Mouse (Mus musculus): ENCODE results near the gene Gabrg3. TPM values are rescaled to one million over a fixed set of nuclear protein-coding genes. Genes with fewer than 3 reads are reported as not detected.

Gabrg3 gene
- polyA plus RNA-seq, 1 experiment from 2014 or later, result 1.2 TPM

DNA sequence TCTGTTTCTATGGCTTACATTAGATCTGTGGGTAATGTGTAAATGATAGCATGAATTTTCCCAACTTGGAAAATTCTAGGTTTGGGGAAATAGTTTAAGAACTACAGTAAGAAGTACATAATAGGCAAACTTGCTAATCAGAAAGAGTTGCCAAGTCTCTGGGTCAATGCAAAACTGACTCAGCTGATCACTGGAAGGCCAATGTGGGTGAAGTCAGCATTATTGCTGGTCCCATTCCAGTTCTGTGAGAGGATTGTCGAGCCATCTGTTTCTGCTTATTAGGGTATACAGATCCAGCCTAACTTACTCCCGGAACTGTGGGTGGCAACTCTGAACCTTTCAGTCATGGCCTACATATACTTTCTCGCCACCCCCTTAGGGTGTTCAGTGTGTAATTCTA lies 55.8 kb downstream of the Gabrg3 start:
- WGBS, result 88% methylated on average over 3 of the region's 3 CpGs
- DNase-seq (ENCODE audit: low spot score), result no peak
- H3K9me3 ChIP-seq (ENCODE audit: control insufficient read depth, low read length), result no peaks in the 10 kb centered on the region

GRCm38 (mm10) chr7:57330240-57330639 lies 56.7 kb downstream of the Gabrg3 start:
- Histone ChIP-seq H3K36me3 (ENCODE audit: control insufficient read depth, insufficient read depth, low read length) (no peaks in the 10 kb centered on the region), H3K4me1 (ENCODE audit: control insufficient read depth, insufficient read depth, low read length) (no peaks in the 10 kb centered on the region), H3K9me3 (ENCODE audit: control insufficient read depth, low read length) (no peaks in the 10 kb centered on the region), H3K4me3 (ENCODE audit: low read depth, low read length) (no peak overlapping the region), H3K4me2 (ENCODE audit: low read depth) (no peak overlapping the region), H3K27ac (ENCODE audit: low read depth, low read length) (no peak overlapping the region), H3K27me3 (ENCODE audit: control insufficient read depth, insufficient read depth, low read length) (no peaks in the 10 kb centered on the region), H3K9ac (ENCODE audit: low read length) (no peak overlapping the region)
- ATAC-seq (ENCODE audit: insufficient read depth, low FRiP score, low TSS enrichment) (no peak), DNase-seq (ENCODE audit: low spot score) (no peak)
- WGBS, result 76% methylated on average over 4 of the region's 4 CpGs

More for the DNA sequence above, 55.8 kb downstream of the Gabrg3 start:
- Histone ChIP-seq H3K4me3 (ENCODE audit: low read depth, low read length) (no peak overlapping the region), H3K9ac (ENCODE audit: low read length) (no peak overlapping the region), H3K27ac (ENCODE audit: low read depth, low read length) (no peak overlapping the region), H3K36me3 (ENCODE audit: control insufficient read depth, insufficient read depth, low read length) (no peaks in the 10 kb centered on the region), H3K4me1 (ENCODE audit: control insufficient read depth, insufficient read depth, low read length) (no peaks in the 10 kb centered on the region), H3K27me3 (ENCODE audit: control insufficient read depth, insufficient read depth, low read length) (no peaks in the 10 kb centered on the region), H3K4me2 (ENCODE audit: low read depth) (no peak overlapping the region)
- no peak for ATAC-seq (ENCODE audit: insufficient read depth, low FRiP score, low TSS enrichment)

- Histone ChIP-seq H3K4me1 (ENCODE audit: control insufficient read depth, insufficient read depth, low read length) (no peaks in the 10 kb centered on the region), H3K4me3 (ENCODE audit: low read depth, low read length) (no peak overlapping the region), H3K9me3 (ENCODE audit: control insufficient read depth, low read length) (no peaks in the 10 kb centered on the region), H3K27ac (ENCODE audit: low read depth, low read length) (no peak overlapping the region), H3K36me3 (ENCODE audit: control insufficient read depth, insufficient read depth, low read length) (no peaks in the 10 kb centered on the region), H3K9ac (ENCODE audit: low read length) (no peak overlapping the region), H3K4me2 (ENCODE audit: low read depth) (no peak overlapping the region), H3K27me3 (ENCODE audit: control insufficient read depth, insufficient read depth, low read length) (no peaks in the 10 kb centered on the region)
- ATAC-seq (ENCODE audit: insufficient read depth, low FRiP score, low TSS enrichment), result no peak
- WGBS, result 75% methylated on average over 3 of the region's 3 CpGs
- DNase-seq (ENCODE audit: low spot score), result no peak
Observed at GRCm38 (mm10) chr7:57324473-57324872, 62.5 kb downstream of the Gabrg3 start.

GRCm38 (mm10) chr7:57322086-57322485 lies 64.9 kb downstream of the Gabrg3 start:
- ATAC-seq (ENCODE audit: insufficient read depth, low FRiP score, low TSS enrichment), result no peak
- no peak overlapping the region for H3K27ac ChIP-seq (ENCODE audit: low read depth, low read length)
- WGBS, result 77% methylated on average over 1 of the region's 1 CpGs

DNA sequence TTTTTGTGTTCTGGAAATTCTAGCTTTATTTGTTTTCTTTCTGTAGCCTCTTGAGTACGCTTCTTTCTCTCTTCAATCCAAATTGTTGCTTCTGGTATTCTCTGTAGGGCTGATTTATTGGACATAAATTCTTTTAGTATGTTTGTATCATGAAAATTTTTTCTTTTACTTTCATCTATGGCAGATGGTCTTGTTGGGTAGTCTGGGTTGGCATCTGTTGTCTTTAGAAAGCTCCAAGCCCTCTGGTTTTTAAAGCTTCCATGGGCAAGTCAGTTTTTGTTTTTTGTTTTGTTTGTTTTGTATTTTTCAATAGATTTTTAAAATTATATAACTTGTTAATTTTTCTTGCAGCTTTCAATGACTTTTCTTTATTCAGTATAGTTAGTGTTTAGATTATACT lies 72.0 kb downstream of the Gabrg3 start:
- no peaks in the 10 kb centered on the region for H3K36me3 ChIP-seq (ENCODE audit: control insufficient read depth, insufficient read depth, low read length)
- no peak for ATAC-seq (ENCODE audit: insufficient read depth, low FRiP score, low TSS enrichment)
- no peak overlapping the region for H3K4me2 ChIP-seq (ENCODE audit: low read depth)
- 78% methylated on average over 1 of the region's 1 CpGs for WGBS
- no peak overlapping the region for H3K9ac ChIP-seq (ENCODE audit: low read length)
- H3K27me3 ChIP-seq (ENCODE audit: control insufficient read depth, insufficient read depth, low read length), result no peaks in the 10 kb centered on the region
- no peak overlapping the region for H3K27ac ChIP-seq (ENCODE audit: low read depth, low read length)
- H3K9me3 ChIP-seq (ENCODE audit: control insufficient read depth, low read length), result no peaks in the 10 kb centered on the region
- no peak overlapping the region for H3K4me3 ChIP-seq (ENCODE audit: low read depth, low read length)
- DNase-seq (ENCODE audit: low spot score), result no peak
- H3K4me1 ChIP-seq (ENCODE audit: control insufficient read depth, insufficient read depth, low read length), result no peaks in the 10 kb centered on the region

More at GRCm38 (mm10) chr7:57322086-57322485, 64.9 kb downstream of the Gabrg3 start:
- DNase-seq (ENCODE audit: low spot score), result no peak
- Histone ChIP-seq H3K4me1 (ENCODE audit: control insufficient read depth, insufficient read depth, low read length) (no peaks in the 10 kb centered on the region), H3K27me3 (ENCODE audit: control insufficient read depth, insufficient read depth, low read length) (no peaks in the 10 kb centered on the region), H3K4me2 (ENCODE audit: low read depth) (no peak overlapping the region), H3K9me3 (ENCODE audit: control insufficient read depth, low read length) (no peaks in the 10 kb centered on the region), H3K9ac (ENCODE audit: low read length) (no peak overlapping the region), H3K4me3 (ENCODE audit: low read depth, low read length) (no peak overlapping the region), H3K36me3 (ENCODE audit: control insufficient read depth, insufficient read depth, low read length) (no peaks in the 10 kb centered on the region)

- Histone ChIP-seq H3K4me3 (ENCODE audit: low read depth, low read length) (no peak overlapping the region), H3K9ac (ENCODE audit: low read length) (no peak overlapping the region), H3K9me3 (ENCODE audit: control insufficient read depth, low read length) (no peaks in the 10 kb centered on the region), H3K4me2 (ENCODE audit: low read depth) (no peak overlapping the region), H3K36me3 (ENCODE audit: control insufficient read depth, insufficient read depth, low read length) (no peaks in the 10 kb centered on the region), H3K27ac (ENCODE audit: low read depth, low read length) (no peak overlapping the region), H3K27me3 (ENCODE audit: control insufficient read depth, insufficient read depth, low read length) (no peaks in the 10 kb centered on the region), H3K4me1 (ENCODE audit: control insufficient read depth, insufficient read depth, low read length) (no peaks in the 10 kb centered on the region)
- DNase-seq (ENCODE audit: low spot score) (no peak), ATAC-seq (ENCODE audit: insufficient read depth, low FRiP score, low TSS enrichment) (no peak)
- 92% methylated on average over 2 of the region's 2 CpGs for WGBS
Observed at GRCm38 (mm10) chr7:57312018-57312417, 75.0 kb downstream of the Gabrg3 start.

DNA sequence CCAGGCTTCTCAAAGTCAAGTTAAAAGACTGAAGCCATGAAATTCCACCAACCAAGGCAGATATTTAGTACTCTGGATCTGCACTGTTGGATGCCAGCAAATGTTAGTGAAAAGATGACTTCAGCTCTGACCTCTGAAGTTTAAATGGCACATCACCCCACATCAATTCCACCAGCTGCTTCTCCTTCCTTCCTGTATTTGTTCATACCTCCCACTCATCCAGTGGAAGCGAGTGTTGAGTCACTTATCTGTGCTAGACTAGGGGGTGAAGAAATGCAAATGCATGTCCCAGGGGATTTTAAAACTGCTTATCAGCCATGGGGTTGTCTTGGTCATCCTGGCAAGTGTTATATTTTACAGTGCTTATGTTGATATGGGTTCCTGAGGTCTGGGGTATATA lies 79.7 kb downstream of the Gabrg3 start:
- no peaks in the 10 kb centered on the region for H3K9me3 ChIP-seq (ENCODE audit: control insufficient read depth, low read length)
- no peak overlapping the region for H3K27ac ChIP-seq (ENCODE audit: low read depth, low read length)
- no peak overlapping the region for H3K4me3 ChIP-seq (ENCODE audit: low read depth, low read length)
- H3K36me3 ChIP-seq (ENCODE audit: control insufficient read depth, insufficient read depth, low read length), result no peaks in the 10 kb centered on the region
- H3K4me2 ChIP-seq (ENCODE audit: low read depth), result no peak overlapping the region
- ATAC-seq (ENCODE audit: insufficient read depth, low FRiP score, low TSS enrichment), result no peak
- H3K9ac ChIP-seq (ENCODE audit: low read length), result no peak overlapping the region
- H3K4me1 ChIP-seq (ENCODE audit: control insufficient read depth, insufficient read depth, low read length), result no peaks in the 10 kb centered on the region
- WGBS, result 81% methylated on average over 1 of the region's 1 CpGs
- DNase-seq (ENCODE audit: low spot score), result no peak
- H3K27me3 ChIP-seq (ENCODE audit: control insufficient read depth, insufficient read depth, low read length), result no peaks in the 10 kb centered on the region

DNA sequence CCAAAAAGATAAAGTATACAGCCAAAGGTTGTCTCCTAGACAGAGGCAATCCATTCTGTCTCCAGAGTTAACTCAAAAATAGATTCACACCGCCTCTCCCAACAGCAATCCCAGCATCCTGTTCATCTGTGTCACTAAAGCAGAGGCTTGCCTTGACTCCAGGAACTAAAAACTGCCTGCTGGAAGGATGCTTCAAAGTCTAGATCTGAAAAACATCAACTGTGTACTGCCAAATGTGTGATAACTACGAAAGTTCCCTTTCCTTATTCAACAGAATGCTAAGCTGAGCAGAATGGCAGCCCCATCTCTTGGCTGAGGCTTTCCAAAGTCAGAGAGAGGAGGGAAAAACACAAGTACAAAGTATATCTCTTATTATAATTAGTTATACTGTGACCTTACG lies 90.3 kb downstream of the Gabrg3 start:
- Histone ChIP-seq H3K9me3 (ENCODE audit: control insufficient read depth, low read length) (no peaks in the 10 kb centered on the region), H3K4me2 (ENCODE audit: low read depth) (no peak overlapping the region), H3K27me3 (ENCODE audit: control insufficient read depth, insufficient read depth, low read length) (no peaks in the 10 kb centered on the region), H3K27ac (ENCODE audit: low read depth, low read length) (no peak overlapping the region), H3K4me1 (ENCODE audit: control insufficient read depth, insufficient read depth, low read length) (no peaks in the 10 kb centered on the region), H3K36me3 (ENCODE audit: control insufficient read depth, insufficient read depth, low read length) (no peaks in the 10 kb centered on the region), H3K4me3 (ENCODE audit: low read depth, low read length) (no peak overlapping the region), H3K9ac (ENCODE audit: low read length) (no peak overlapping the region)
- ATAC-seq (ENCODE audit: insufficient read depth, low FRiP score, low TSS enrichment) (no peak), DNase-seq (ENCODE audit: low spot score) (no peak)
- WGBS, result 82% methylated on average over 3 of the region's 3 CpGs

DNA sequence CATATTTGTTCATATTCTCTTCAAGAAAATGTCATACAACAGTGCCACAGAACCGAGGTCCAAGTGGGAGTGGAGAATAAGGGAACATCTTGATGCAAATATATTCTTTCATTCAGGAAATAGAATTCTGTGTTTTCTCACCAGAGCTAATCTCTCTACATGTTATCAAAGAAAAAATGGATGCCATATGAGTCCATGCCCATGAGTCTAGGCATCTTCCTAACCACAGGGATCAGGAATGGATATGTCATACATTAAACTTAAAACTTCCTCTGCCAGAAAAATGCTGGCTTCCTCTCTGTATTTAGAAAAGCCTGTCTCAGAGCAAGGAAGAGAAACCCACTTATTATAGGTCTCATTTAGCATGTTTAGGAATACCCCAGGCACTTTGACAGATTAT lies 92.9 kb downstream of the Gabrg3 start:
- H3K4me1 ChIP-seq (ENCODE audit: control insufficient read depth, insufficient read depth, low read length), result no peaks in the 10 kb centered on the region
- H3K36me3 ChIP-seq (ENCODE audit: control insufficient read depth, insufficient read depth, low read length), result no peaks in the 10 kb centered on the region
- H3K27ac ChIP-seq (ENCODE audit: low read depth, low read length), result no peak overlapping the region
- H3K4me3 ChIP-seq (ENCODE audit: low read depth, low read length), result no peak overlapping the region
- DNase-seq (ENCODE audit: low spot score), result no peak
- 81% methylated on average over 1 of the region's 1 CpGs for WGBS
- no peak overlapping the region for H3K9ac ChIP-seq (ENCODE audit: low read length)
- no peak overlapping the region for H3K4me2 ChIP-seq (ENCODE audit: low read depth)
- no peaks in the 10 kb centered on the region for H3K27me3 ChIP-seq (ENCODE audit: control insufficient read depth, insufficient read depth, low read length)
- no peaks in the 10 kb centered on the region for H3K9me3 ChIP-seq (ENCODE audit: control insufficient read depth, low read length)
- ATAC-seq (ENCODE audit: insufficient read depth, low FRiP score, low TSS enrichment), result no peak
